ENCODE assay signal across 7 mouse cellular contexts in the genomic region with DNA sequence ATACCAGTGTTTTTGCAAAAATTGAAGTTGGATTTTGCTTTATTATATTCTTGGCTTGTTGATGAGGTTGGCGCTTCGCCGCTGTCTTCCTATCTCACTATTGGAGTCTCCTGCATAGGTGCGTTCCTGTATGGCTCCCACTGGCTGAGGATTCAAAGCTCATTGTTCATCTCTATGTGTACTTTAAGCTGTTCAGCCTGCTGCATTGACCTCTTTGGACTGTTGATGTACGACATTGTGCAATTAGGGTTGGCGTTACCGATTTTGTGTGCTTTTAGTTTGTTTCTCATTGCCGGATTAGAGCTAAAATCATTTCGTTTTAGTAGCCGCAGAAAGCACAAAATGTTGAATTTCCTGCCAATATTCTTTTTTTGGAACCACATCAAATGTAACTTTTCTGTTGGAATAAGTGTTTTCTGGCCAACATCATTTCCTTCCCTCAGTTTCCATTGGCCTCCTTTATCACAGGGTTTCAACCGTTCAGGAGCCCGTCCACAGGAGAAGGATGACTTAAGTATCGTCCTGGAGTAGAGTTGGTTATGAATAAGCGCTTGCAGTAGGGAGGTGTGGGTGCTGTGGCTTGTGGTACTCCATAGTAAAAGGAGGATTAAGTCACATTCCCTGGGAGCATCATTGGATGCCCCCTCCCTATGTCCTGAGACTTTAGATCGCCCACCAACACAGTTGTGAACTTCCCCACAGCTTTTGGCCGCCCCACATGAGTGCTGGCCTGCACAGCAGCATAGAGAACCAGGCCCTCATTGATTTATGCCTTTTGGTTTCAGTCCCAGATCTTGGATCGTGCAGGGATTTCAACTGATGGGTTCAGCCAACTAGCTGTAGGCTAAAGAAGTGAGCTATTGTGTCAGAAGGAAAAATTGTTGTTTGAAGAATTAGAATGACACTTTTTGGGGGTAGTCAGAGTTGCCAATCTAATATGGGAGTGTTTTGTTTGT.
DNase-seq lines count a peak whose midpoint lies in the region; ATAC-seq lines count a peak whose summit lies in the region.

No protein-coding gene starts in this region.

- ATAC-seq in megakaryocyte, adult 5-6 weeks (ENCODE audit: poor library complexity, severe bottlenecking): no peak

- peak; percentile 50 to 63 for DNase-seq in right cerebral cortex, postnatal 10 days (ENCODE audit: low spot score in 2 of 2)
- DNase-seq in right cerebral cortex, postnatal 36 days (ENCODE audit: low spot score in 2 of 2): no peak
- peak; percentile 42 for DNase-seq in gastrocnemius, postnatal 10 days
- peak; percentile 68 for DNase-seq in kidney, postnatal 14 days
- DNase-seq in ovary, postnatal 10 days (ENCODE audit: low spot score): peak; percentile 29
- DNase-seq in frontal cortex, postnatal 25 days (ENCODE audit: low spot score in 2 of 2): no peak

Comparison
In these comparisons a context has a peak if more than half of its experiments do, and no peak if none do; other contexts are left out.
1. DNase-seq: peak in right cerebral cortex, postnatal 10 days (2 of 2), gastrocnemius, postnatal 10 days (single experiment), kidney, postnatal 14 days (single experiment) and ovary, postnatal 10 days (single experiment); none in right cerebral cortex, postnatal 36 days (0 of 2) and frontal cortex, postnatal 25 days (0 of 2).